21 mouse cellular contexts compared by ENCODE assay signal in genomic region chr3:40076824-40077223, GRCm38 (mm10).
DNase-seq lines count a peak whose midpoint lies in the region; ATAC-seq lines count a peak whose summit lies in the region.
"Had no signal": no experiment of that assay in that cellular context is flagged by ENCODE, and none has a peak within 500 bp of the region (broad histone marks: within the 10 kb centered on the region; RNA-seq: fewer than 3 reads in every experiment).

No protein-coding gene starts in this region.

- intact Hi-C loops in left cerebral cortex, postnatal 4 days (cut with DNase I): no loop called here
- intact Hi-C loops in left cerebral cortex, postnatal 25 days (cut with DNase I): no loop called here
- intact Hi-C loops in gastrocnemius, postnatal 36 days (cut with DNase I): no loop called here

- no peak overlapping the region for H3K4me3 ChIP-seq in embryonic facial prominence, embryonic 11.5 days (ENCODE audit: low read depth, low read length)
- H3K4me3 ChIP-seq in forebrain, embryonic 13.5 days: no peak overlapping the region
- H3K4me3 ChIP-seq in hindbrain, embryonic 16.5 days (ENCODE audit: low read length): no peak overlapping the region
- H3K4me3 ChIP-seq: erythroblast, embryonic 14.5 days; heart, embryonic 12.5 days; megakaryocyte, embryonic 14.5 days; myocyte; stomach, embryonic 15.5 days had no signal

- H3K27ac ChIP-seq in embryonic facial prominence, embryonic 11.5 days (replicated peaks; ENCODE audit: low read depth, low read length): no peak overlapping the region
- H3K27ac ChIP-seq in forebrain, embryonic 13.5 days: peak overlapping the region; percentile 14; the same call in 1 of the 2 replicates
- H3K27ac ChIP-seq in hindbrain, embryonic 16.5 days (ENCODE audit: low read depth, low read length): no peak overlapping the region
- H3K27ac ChIP-seq: kidney, postnatal 0 days; liver, embryonic 14.5 days; stomach, embryonic 15.5 days had no signal

- H3K4me2 ChIP-seq in embryonic facial prominence, embryonic 11.5 days (ENCODE audit: low read depth, low read length): no peak overlapping the region
- no peak overlapping the region for H3K4me2 ChIP-seq in forebrain, embryonic 13.5 days
- no peak overlapping the region for H3K4me2 ChIP-seq in hindbrain, embryonic 16.5 days (ENCODE audit: low read length)
- H3K4me2 ChIP-seq: heart, embryonic 12.5 days; stomach, embryonic 15.5 days had no signal

- ATAC-seq in embryonic facial prominence, embryonic 11.5 days (replicated peaks; ENCODE audit: insufficient number of reproducible peaks, low FRiP score, low TSS enrichment, low read depth): peak; percentile 70; the same call in 1 of the 2 replicates
- peak; percentile 66 for ATAC-seq in forebrain, embryonic 13.5 days
- peak; percentile 45 for ATAC-seq in hindbrain, embryonic 16.5 days

- no peaks in the 10 kb centered on the region for H3K27me3 ChIP-seq in embryonic facial prominence, embryonic 11.5 days (ENCODE audit: control insufficient read depth, insufficient read depth, low read length)
- H3K27me3 ChIP-seq in forebrain, embryonic 13.5 days: no peaks in the 10 kb centered on the region
- no peaks in the 10 kb centered on the region for H3K27me3 ChIP-seq in hindbrain, embryonic 16.5 days (replicated peaks; ENCODE audit: control insufficient read depth, insufficient read depth, low read length)
- H3K27me3 ChIP-seq: heart, embryonic 12.5 days; megakaryocyte, embryonic 14.5 days; stomach, embryonic 15.5 days had no signal

- no peak overlapping the region for H3K9ac ChIP-seq in embryonic facial prominence, embryonic 11.5 days (replicated peaks; ENCODE audit: low read length)
- H3K9ac ChIP-seq in forebrain, embryonic 13.5 days: no peak overlapping the region
- H3K9ac ChIP-seq in hindbrain, embryonic 16.5 days (ENCODE audit: low read depth, low read length): no peak overlapping the region
- H3K9ac ChIP-seq: heart, embryonic 12.5 days; liver, embryonic 14.5 days; stomach, embryonic 15.5 days had no signal

- H3K4me1 ChIP-seq in embryonic facial prominence, embryonic 11.5 days (ENCODE audit: control insufficient read depth, insufficient read depth, low read length): no peaks in the 10 kb centered on the region; the same call in 1 of the 2 replicates
- peaks cover 11% of the 10 kb centered on the region for H3K4me1 ChIP-seq in forebrain, embryonic 13.5 days
- H3K4me1 ChIP-seq in hindbrain, embryonic 16.5 days (ENCODE audit: control insufficient read depth, insufficient read depth, low read depth, low read length): no peaks in the 10 kb centered on the region
- H3K4me1 ChIP-seq: heart, embryonic 12.5 days; megakaryocyte, embryonic 14.5 days; stomach, embryonic 15.5 days had no signal

- 43% methylated on average over 4 of the region's 4 CpGs for WGBS in embryonic facial prominence, embryonic 11.5 days
- 32% methylated on average over 4 of the region's 4 CpGs for WGBS in forebrain, embryonic 13.5 days
- WGBS in hindbrain, embryonic 16.5 days: 50% methylated on average over 4 of the region's 4 CpGs

- H3K36me3 ChIP-seq in embryonic facial prominence, embryonic 11.5 days (replicated peaks; ENCODE audit: control insufficient read depth, insufficient read depth, low read depth, low read length): no peaks in the 10 kb centered on the region
- H3K36me3 ChIP-seq in forebrain, embryonic 13.5 days (ENCODE audit: poor library complexity, severe bottlenecking): no peaks in the 10 kb centered on the region
- H3K36me3 ChIP-seq in hindbrain, embryonic 16.5 days (ENCODE audit: control insufficient read depth, insufficient read depth, low read length): no peaks in the 10 kb centered on the region
- H3K36me3 ChIP-seq: heart, embryonic 12.5 days; stomach, embryonic 15.5 days had no signal

- no peaks in the 10 kb centered on the region for H3K9me3 ChIP-seq in embryonic facial prominence, embryonic 11.5 days (replicated peaks; ENCODE audit: control insufficient read depth, low read length)
- no peaks in the 10 kb centered on the region for H3K9me3 ChIP-seq in forebrain, embryonic 13.5 days (replicated peaks)
- no peaks in the 10 kb centered on the region for H3K9me3 ChIP-seq in hindbrain, embryonic 16.5 days (ENCODE audit: control insufficient read depth, low read length)
- H3K9me3 ChIP-seq: heart, embryonic 12.5 days; stomach, embryonic 15.5 days had no signal

- peak; percentile 18 for DNase-seq in left cerebral cortex, postnatal 4 days
- DNase-seq in left cerebral cortex, postnatal 25 days (ENCODE audit: low spot score in 2 of 2): no peak
- DNase-seq in embryonic facial prominence, embryonic 11.5 days (ENCODE audit: low spot score): peak; percentile 73
- DNase-seq in gastrocnemius, postnatal 36 days: no peak
- DNase-seq in Muller cell, postnatal 12 days (ENCODE audit: inconsistent ontology term): no peak
- DNase-seq in embryo, embryonic 11 days: no peak
- DNase-seq: adrenal gland, postnatal 10 days; cerebellum, adult 2 months; heart, postnatal 4 days; kidney, adult 11 months; lung, postnatal 10 days; spleen, adult 18-20 months had no signal

Comparison
In these comparisons a context has a peak if more than half of its experiments do, and no peak if none do; other contexts are left out.
1. DNase-seq: peak in left cerebral cortex, postnatal 4 days (single experiment) and embryonic facial prominence, embryonic 11.5 days (single experiment); none in left cerebral cortex, postnatal 25 days (0 of 2), gastrocnemius, postnatal 36 days (0 of 2), Muller cell, postnatal 12 days (single experiment) and embryo, embryonic 11 days (single experiment).
2. Peak in every context shown above with its lines, with median percentiles within 50 percentile points of each other: ATAC-seq.